Mouse (Mus musculus): ENCODE measurements at regions not wholly inside any gene's neighbourhood (a gene's known extent, or its start where the extent isn't known, plus 50 kb on each side); places are given as distances from the start of the nearest gene placed in this dataset.
A peak's percentile ranks its signal among the peaks of the same experiment; 100 is the strongest.
"Not testable (repeated sequence)": the region's sequence is repeated elsewhere in the genome, so short reads cannot be mapped to it uniquely, and the experiment has no call there.

GRCm38 (mm10) chr2:75781781-75782211 lies 50.2 kb upstream of the Agps start:
- DNase-seq (ENCODE audit: low spot score) = no peak

- DNase-seq (ENCODE audit: low spot score) = peak; percentile 79
Measured at GRCm38 (mm10) chr2:75781078-75781477, 50.9 kb upstream of the Agps start.

GRCm38 (mm10) chr2:75778628-75779027 lies 53.3 kb upstream of the Agps start:
- DNase-seq (ENCODE audit: low spot score) = not testable (repeated sequence)

GRCm38 (mm10) chr2:75777040-75777451 lies 54.9 kb upstream of the Agps start:
- DNase-seq (ENCODE audit: low spot score) = no peak

GRCm38 (mm10) chr2:75776533-75776932 lies 55.4 kb upstream of the Agps start:
- no peak for DNase-seq (ENCODE audit: low spot score)

GRCm38 (mm10) chr2:75775217-75775616 lies 56.8 kb upstream of the Agps start:
- no peak for DNase-seq (ENCODE audit: low spot score)

GRCm38 (mm10) chr2:75773431-75773830 lies 58.5 kb upstream of the Agps start:
- no peak for DNase-seq (ENCODE audit: low spot score)

GRCm38 (mm10) chr2:75772251-75772956 lies 59.6 kb upstream of the Agps start:
- no peak for DNase-seq (ENCODE audit: low spot score)

- no peak for DNase-seq (ENCODE audit: low spot score)
Measured at GRCm38 (mm10) chr2:75770633-75771032, 61.3 kb upstream of the Agps start.

GRCm38 (mm10) chr2:75768559-75769304 lies 63.2 kb upstream of the Agps start:
- DNase-seq (ENCODE audit: low spot score) = no peak

- peak; percentile 40 for DNase-seq (ENCODE audit: low spot score)
Measured at GRCm38 (mm10) chr2:75767871-75768558, 63.6 kb upstream of the Nfe2l2 start.

GRCm38 (mm10) chr2:75765403-75765802 lies 61.0 kb upstream of the Nfe2l2 start:
- DNase-seq (ENCODE audit: low spot score) = no peak

GRCm38 (mm10) chr2:75763252-75763651 lies 58.8 kb upstream of the Nfe2l2 start:
- peak; percentile 30 for DNase-seq (ENCODE audit: low spot score)

- DNase-seq (ENCODE audit: low spot score) = no peak
Measured at GRCm38 (mm10) chr2:75762030-75762429, 57.6 kb upstream of the Nfe2l2 start.

- no peak for DNase-seq (ENCODE audit: low spot score)
Measured at GRCm38 (mm10) chr2:75761626-75762025, 57.2 kb upstream of the Nfe2l2 start.

GRCm38 (mm10) chr2:75759196-75759885 lies 54.9 kb upstream of the Nfe2l2 start:
- no peak for DNase-seq (ENCODE audit: low spot score)

- DNase-seq (ENCODE audit: low spot score) = no peak
Measured at GRCm38 (mm10) chr2:75758277-75758676, 53.8 kb upstream of the Nfe2l2 start.

- DNase-seq (ENCODE audit: low spot score) = no peak
Measured at GRCm38 (mm10) chr2:75756704-75757638, 52.5 kb upstream of the Nfe2l2 start.

GRCm38 (mm10) chr2:75754606-75755005 lies 50.2 kb upstream of the Nfe2l2 start:
- DNase-seq (ENCODE audit: low spot score) = no peak

Data from adipocyte (in vitro differentiated cells).